Mouse (Mus musculus): Measurements from ENCODE around the gene Cenpe.

GRCm38 (mm10) chr3:135293703-135294102 is 81.4 kb downstream of the Cenpe start:
- TF ChIP-seq CTCF (IDR thresholded peaks at IDR 0.05; ENCODE audit: borderline replicate concordance, control insufficient read depth, extremely low read depth, insufficient read depth, low read length, poor library complexity), result no peak
- no peak for TF ChIP-seq POLR2A (IDR thresholded peaks at IDR 0.05; ENCODE audit: control insufficient read depth, extremely low read depth, insufficient read depth, low read length, poor library complexity)

All from thymus, adult 2 months (tissue).